Mouse (Mus musculus) heart, postnatal 0 days (tissue): ENCODE measurements at regions not wholly inside any gene's neighbourhood (a gene's known extent, or its start where the extent isn't known, plus 50 kb on each side); places are given as distances from the start of the nearest gene placed in this dataset.

ENCODE experiments used
- ATAC-seq: fragments of 200-750 bp; cut with Nextera tagmentation; 2 replicates; pipeline ENCODE4 v1.8.0; 2017; ENCODE audit warnings: low read depth, moderate number of reproducible peaks, moderate library complexity; ENCODE audit not compliant: insufficient read depth
- DNase-seq: peaks from one replicate; pipeline ENCODE4 v3.0.0-alpha.2; 2016; ENCODE audit warnings: low spot score
- H3K27ac ChIP-seq: fragments of 300-500 bp; sonication (generic); 2 replicates; pipeline ENCODE4 v1.5.1; 2014; ENCODE audit warnings: low read depth, mild to moderate bottlenecking
- H3K27me3 ChIP-seq: fragments of 300-500 bp; sonication (generic); 2 replicates; pipeline ENCODE4 v1.6.1; 2014; ENCODE audit warnings: low read length, mixed read lengths; ENCODE audit not compliant: control insufficient read depth, insufficient read depth
- H3K36me3 ChIP-seq: fragments of 300-500 bp; sonication (generic); replicated peaks from 2 replicates; pipeline ENCODE4 v1.6.1; 2014; ENCODE audit warnings: low read length, mixed read lengths; ENCODE audit not compliant: control insufficient read depth, insufficient read depth
- H3K4me1 ChIP-seq: fragments of 300-500 bp; sonication (generic); 2 replicates; pipeline ENCODE4 v1.6.1; 2014; ENCODE audit warnings: antibody characterized with exemption; ENCODE audit not compliant: control insufficient read depth, insufficient read depth
- H3K4me2 ChIP-seq: fragments of 300-500 bp; sonication (generic); 2 replicates; pipeline ENCODE4 v1.6.1; 2014; ENCODE audit warnings: low read depth, mild to moderate bottlenecking, low read length, moderate library complexity
- H3K4me3 ChIP-seq: fragments of 300-500 bp; sonication (generic); 2 replicates; pipeline ENCODE4 v1.5.1; 2014; ENCODE audit warnings: low read depth, low read length
- H3K9ac ChIP-seq: fragments of 300-500 bp; sonication (generic); replicated peaks from 2 replicates; pipeline ENCODE4 v1.6.1; 2014; ENCODE audit warnings: low read depth, low read length, mixed read lengths
- H3K9me3 ChIP-seq: fragments of 300-500 bp; sonication (generic); replicated peaks from 2 replicates; pipeline ENCODE4 v1.6.1; 2016; ENCODE audit warnings: low read length; ENCODE audit not compliant: control insufficient read depth
- CTCF ChIP-seq: IDR thresholded peaks from 2 replicates; pipeline ENCODE4 v1.5.1; 2016; ENCODE audit warnings: antibody characterized with exemption, control low read depth, low read depth
- EP300 ChIP-seq: IDR thresholded peaks from 2 replicates; pipeline ENCODE4 v1.6.1; 2016; ENCODE audit warnings: antibody characterized with exemption, low read depth
- WGBS: fragments of 180-500 bp; shearing (Covaris S2); extraction: QIAGEN DNeasy Blood & Tissue Kit; methylation state at CpG from one replicate; pipeline ENCODE4 v1.1.7; 2014; 5-methylcytosine and 5-hydroxymethylcytosine counted together

- Histone ChIP-seq H3K36me3 (no peaks in the 10 kb centered on the region), H3K4me2 (no peak overlapping the region), H3K9ac (no peak overlapping the region), H3K27me3 (peaks cover 60% of the 10 kb centered on the region), H3K27ac (no peak overlapping the region), H3K9me3 (no peaks in the 10 kb centered on the region), H3K4me3 (no peak overlapping the region), H3K4me1 (no peaks in the 10 kb centered on the region)
- ATAC-seq (no peak), DNase-seq (no peak)
- TF ChIP-seq EP300 (no peak), CTCF (no peak)
- WGBS: 58% methylated on average over 11 of the region's 11 CpGs
Measured at GRCm38 (mm10) chr5:106557733-106558132, 51.2 kb upstream of the Gm17304 start.

- no peak for TF ChIP-seq EP300
- no peak for TF ChIP-seq CTCF
- no peak overlapping the region for H3K4me2 ChIP-seq
- H3K9ac ChIP-seq: no peak overlapping the region
- no peak for ATAC-seq
- H3K4me3 ChIP-seq: no peak overlapping the region
- no peak overlapping the region for H3K27ac ChIP-seq
- H3K9me3 ChIP-seq: no peaks in the 10 kb centered on the region
- H3K27me3 ChIP-seq: no peaks in the 10 kb centered on the region
- H3K4me1 ChIP-seq: no peaks in the 10 kb centered on the region
- no peaks in the 10 kb centered on the region for H3K36me3 ChIP-seq
- no peak for DNase-seq
- 62% methylated on average over 6 of the region's 6 CpGs for WGBS
Measured at GRCm38 (mm10) chr5:106539286-106539685, 69.6 kb upstream of the Gm17304 start.

GRCm38 (mm10) chr5:106537153-106537552 lies 71.7 kb upstream of the Gm17304 start:
- Histone ChIP-seq H3K27me3 (no peaks in the 10 kb centered on the region), H3K27ac (no peak overlapping the region), H3K9ac (no peak overlapping the region), H3K9me3 (no peaks in the 10 kb centered on the region), H3K36me3 (no peaks in the 10 kb centered on the region), H3K4me1 (no peaks in the 10 kb centered on the region), H3K4me2 (no peak overlapping the region), H3K4me3 (no peak overlapping the region)
- 44% methylated on average over 6 of the region's 6 CpGs for WGBS
- DNase-seq: no peak
- ATAC-seq: no peak
- TF ChIP-seq CTCF (no peak), EP300 (no peak)

- DNase-seq (no peak), ATAC-seq (no peak)
- Histone ChIP-seq H3K4me1 (no peaks in the 10 kb centered on the region), H3K9me3 (no peaks in the 10 kb centered on the region), H3K9ac (no peak overlapping the region), H3K27me3 (no peaks in the 10 kb centered on the region), H3K27ac (no peak overlapping the region), H3K4me3 (no peak overlapping the region), H3K36me3 (no peaks in the 10 kb centered on the region), H3K4me2 (no peak overlapping the region)
- 43% methylated on average over 5 of the region's 5 CpGs for WGBS
- no peak for TF ChIP-seq CTCF
- TF ChIP-seq EP300: no peak
Measured at GRCm38 (mm10) chr5:106536068-106536467, 72.8 kb upstream of the Gm17304 start.

- Histone ChIP-seq H3K36me3 (no peaks in the 10 kb centered on the region), H3K9me3 (no peaks in the 10 kb centered on the region), H3K27ac (no peak overlapping the region), H3K27me3 (no peaks in the 10 kb centered on the region), H3K4me1 (no peaks in the 10 kb centered on the region), H3K4me2 (no peak overlapping the region), H3K9ac (no peak overlapping the region), H3K4me3 (no peak overlapping the region)
- 87% methylated on average over 8 of the region's 8 CpGs for WGBS
- DNase-seq: no peak
- TF ChIP-seq CTCF (no peak), EP300 (no peak)
- ATAC-seq: no peak
Measured at GRCm38 (mm10) chr5:106528811-106529210, 70.8 kb upstream of the Barhl2 start.

- H3K27ac ChIP-seq: no peak overlapping the region
- H3K4me1 ChIP-seq: no peaks in the 10 kb centered on the region
- H3K27me3 ChIP-seq: no peaks in the 10 kb centered on the region
- H3K9ac ChIP-seq: no peak overlapping the region
- no peaks in the 10 kb centered on the region for H3K36me3 ChIP-seq
- TF ChIP-seq EP300 (no peak), CTCF (no peak)
- H3K4me3 ChIP-seq: no peak overlapping the region
- H3K9me3 ChIP-seq: no peaks in the 10 kb centered on the region
- DNase-seq: no peak
- no peak overlapping the region for H3K4me2 ChIP-seq
- no peak for ATAC-seq
- WGBS: 78% methylated on average over 14 of the region's 14 CpGs
Measured at GRCm38 (mm10) chr5:106527364-106527985, 69.5 kb upstream of the Barhl2 start.
